Mouse (Mus musculus): Measurements from ENCODE around the gene Ubap2l. TPM values are rescaled to one million over a fixed set of nuclear protein-coding genes. Genes with fewer than 3 reads are reported as not detected.
A peak's percentile ranks its signal among the peaks of the same experiment; 100 is the strongest.

Gene Ubap2l
- polyA plus RNA-seq, 1 experiment, result 77.5 TPM

DNA sequence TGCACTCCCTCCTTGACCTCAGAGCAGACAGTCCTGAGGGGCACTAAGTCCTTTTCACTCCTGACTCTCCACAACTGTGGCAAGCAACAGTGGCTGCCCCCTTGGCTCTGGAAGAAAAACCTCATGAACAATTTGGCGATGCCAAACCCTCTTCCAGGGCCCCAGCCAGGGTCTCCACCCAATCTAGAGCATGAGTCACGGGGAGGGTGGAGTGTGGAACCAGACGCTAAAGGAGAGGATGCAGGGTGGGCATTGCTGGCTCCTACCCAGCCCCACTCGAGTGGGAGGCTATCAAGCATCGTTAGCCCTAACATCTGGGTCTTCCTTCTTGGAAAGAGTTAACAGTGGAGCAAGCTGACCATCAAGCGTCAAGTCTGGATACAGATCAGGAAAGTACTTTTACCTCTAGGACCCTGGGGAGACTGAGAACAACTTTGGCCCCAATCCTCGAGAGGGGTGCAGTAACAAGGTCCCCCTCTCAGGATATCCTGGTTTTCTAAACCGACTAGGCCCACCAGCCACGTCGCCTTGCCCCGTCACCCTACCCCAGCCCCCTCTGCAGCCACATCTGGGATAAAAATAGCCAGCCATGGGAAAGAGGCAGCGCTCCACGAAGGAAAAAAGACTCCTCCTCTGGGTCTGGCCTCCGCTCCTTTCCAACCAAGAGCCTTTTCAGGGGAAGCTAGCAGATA is 90.2 kb downstream of the Ubap2l start:
- H3K27me3 ChIP-seq (ENCODE audit: control insufficient read depth, insufficient read depth, insufficient read length), result no peaks in the 10 kb centered on the region
- H3K4me2 ChIP-seq (ENCODE audit: low read depth), result peak overlapping the region; percentile 88
- H3K4me3 ChIP-seq, result peak overlapping the region; percentile 78
- peaks cover 34% of the 10 kb centered on the region for H3K79me2 ChIP-seq (ENCODE audit: control insufficient read depth, insufficient read depth)
- TF ChIP-seq MYOD1 (IDR thresholded peaks at IDR 0.05; ENCODE audit: control insufficient read depth in 1 of 3, insufficient read length in 2 of 3, low read depth in 2 of 3), result no peak
- TF ChIP-seq CEBPB (IDR thresholded peaks at IDR 0.05; ENCODE audit: insufficient read depth, poor library complexity, severe bottlenecking), result no peak
- no peak for TF ChIP-seq MYOG (IDR thresholded peaks at IDR 0.05; ENCODE audit: control insufficient read depth in 1 of 3, insufficient read depth in 1 of 3, insufficient read length in 2 of 3, low read depth in 2 of 3)
- TF ChIP-seq USF1 (IDR thresholded peaks at IDR 0.05; ENCODE audit: low read depth), result no peak
- TF ChIP-seq POLR2A (IDR thresholded peaks at IDR 0.05; ENCODE audit: insufficient read length, low read depth), result peak; percentile 59
- H3ac ChIP-seq (ENCODE audit: control insufficient read depth, insufficient read length), result peak overlapping the region; percentile 76
- H3K36me3 ChIP-seq (ENCODE audit: control insufficient read depth, insufficient read depth), result peaks cover 4% of the 10 kb centered on the region

DNA sequence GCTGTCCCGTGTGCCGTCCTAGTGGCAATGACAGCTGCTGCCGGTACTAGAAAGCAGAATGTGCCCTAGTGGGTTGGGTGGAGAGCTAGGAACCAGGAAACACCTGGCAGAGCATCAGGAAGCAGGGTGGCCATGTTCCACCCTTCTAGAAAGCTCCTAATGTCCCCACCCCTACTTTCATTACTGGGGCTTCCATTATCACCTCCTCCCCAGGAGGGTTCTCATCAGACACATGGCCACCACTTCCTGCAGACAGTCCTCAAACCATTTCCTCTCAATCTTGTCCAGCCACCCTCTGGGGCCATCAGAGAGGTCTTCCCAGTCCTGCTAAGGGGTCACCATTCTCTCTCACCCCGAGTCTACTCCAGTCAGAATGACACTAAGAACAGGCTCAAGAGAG is 91.0 kb downstream of the Ubap2l start:
- no peak overlapping the region for H3ac ChIP-seq (ENCODE audit: control insufficient read depth, insufficient read length)
- peaks cover 12% of the 10 kb centered on the region for H3K36me3 ChIP-seq (ENCODE audit: control insufficient read depth, insufficient read depth)
- no peak for TF ChIP-seq POLR2A (IDR thresholded peaks at IDR 0.05; ENCODE audit: insufficient read length, low read depth)
- peak in 1 of 3 experiments; percentile 1 for TF ChIP-seq MYOD1 (IDR thresholded peaks at IDR 0.05; ENCODE audit: control insufficient read depth in 1 of 3, insufficient read length in 2 of 3, low read depth in 2 of 3)
- TF ChIP-seq REST (IDR thresholded peaks at IDR 0.05; ENCODE audit: insufficient read depth, insufficient read length), result no peak
- TF ChIP-seq E2F4 (IDR thresholded peaks at IDR 0.05; ENCODE audit: insufficient read depth), result no peak
- TF ChIP-seq MAX (IDR thresholded peaks at IDR 0.05; ENCODE audit: low read depth), result no peak
- no peak for TF ChIP-seq TCF12 (IDR thresholded peaks at IDR 0.05; ENCODE audit: insufficient read depth, poor library complexity, severe bottlenecking)

DNA sequence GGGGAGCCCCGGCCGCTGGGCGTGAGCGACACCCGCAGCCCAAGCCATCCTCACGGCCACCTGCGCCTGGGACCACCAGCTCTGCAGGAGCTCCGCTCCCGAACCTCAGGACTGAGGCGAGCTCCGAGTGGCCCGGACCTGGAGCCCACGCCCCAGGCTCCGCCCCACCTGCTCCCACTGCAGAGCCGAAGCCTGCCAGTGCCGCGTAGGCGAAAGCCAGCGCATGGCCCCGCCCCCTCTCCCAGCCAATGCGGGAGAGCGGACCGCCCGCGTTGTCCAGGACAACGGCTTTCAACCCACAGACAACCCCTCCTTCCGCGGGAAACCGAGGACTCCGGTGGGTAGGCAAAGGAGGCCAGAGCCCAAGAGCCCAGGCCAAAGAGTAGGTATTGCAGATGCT is 92.0 kb downstream of the Ubap2l start:
- H3K36me3 ChIP-seq (ENCODE audit: control insufficient read depth, insufficient read depth), result peaks cover 21% of the 10 kb centered on the region
- no peak overlapping the region for H3ac ChIP-seq (ENCODE audit: control insufficient read depth, insufficient read length)
- TF ChIP-seq E2F4 (IDR thresholded peaks at IDR 0.05; ENCODE audit: insufficient read depth) (peak; percentile 51), SRF (IDR thresholded peaks at IDR 0.05; ENCODE audit: control insufficient read depth, insufficient read length, low read depth) (peak; percentile 58), REST (IDR thresholded peaks at IDR 0.05; ENCODE audit: insufficient read depth, insufficient read length) (no peak), TCF12 (IDR thresholded peaks at IDR 0.05; ENCODE audit: insufficient read depth, poor library complexity, severe bottlenecking) (no peak), POLR2A (IDR thresholded peaks at IDR 0.05; ENCODE audit: insufficient read length, low read depth) (peak; percentile 22), MAX (IDR thresholded peaks at IDR 0.05; ENCODE audit: low read depth) (no peak), CEBPB (IDR thresholded peaks at IDR 0.05; ENCODE audit: insufficient read depth, poor library complexity, severe bottlenecking) (no peak), POLR2AphosphoS2 (IDR thresholded peaks at IDR 0.05; ENCODE audit: insufficient read length, low read depth) (no peak), MYOD1 (IDR thresholded peaks at IDR 0.05; ENCODE audit: control insufficient read depth in 1 of 3, insufficient read length in 2 of 3, low read depth in 2 of 3) (peak in 1 of 3 experiments; percentile 12), USF1 (IDR thresholded peaks at IDR 0.05; ENCODE audit: low read depth) (no peak), TCF3 (IDR thresholded peaks at IDR 0.05; ENCODE audit: insufficient read length, low read depth) (no peak), MYOG (IDR thresholded peaks at IDR 0.05; ENCODE audit: control insufficient read depth in 1 of 3, insufficient read depth in 1 of 3, insufficient read length in 2 of 3, low read depth in 2 of 3) (peak in 1 of 3 experiments; percentile 20)
- peak overlapping the region; percentile 78 for H3K4me3 ChIP-seq
- H3K4me2 ChIP-seq (ENCODE audit: low read depth), result peak overlapping the region; percentile 88
- peaks cover 34% of the 10 kb centered on the region for H3K79me2 ChIP-seq (ENCODE audit: control insufficient read depth, insufficient read depth)
- no peaks in the 10 kb centered on the region for H3K27me3 ChIP-seq (ENCODE audit: control insufficient read depth, insufficient read depth, insufficient read length)

More for the DNA sequence above, 91.0 kb downstream of the Ubap2l start:
- Histone ChIP-seq H3K4me3 (peak overlapping the region; percentile 78), H3K27me3 (ENCODE audit: control insufficient read depth, insufficient read depth, insufficient read length) (no peaks in the 10 kb centered on the region), H3K79me2 (ENCODE audit: control insufficient read depth, insufficient read depth) (peaks cover 34% of the 10 kb centered on the region), H3K4me2 (ENCODE audit: low read depth) (peak overlapping the region; percentile 88)

DNA sequence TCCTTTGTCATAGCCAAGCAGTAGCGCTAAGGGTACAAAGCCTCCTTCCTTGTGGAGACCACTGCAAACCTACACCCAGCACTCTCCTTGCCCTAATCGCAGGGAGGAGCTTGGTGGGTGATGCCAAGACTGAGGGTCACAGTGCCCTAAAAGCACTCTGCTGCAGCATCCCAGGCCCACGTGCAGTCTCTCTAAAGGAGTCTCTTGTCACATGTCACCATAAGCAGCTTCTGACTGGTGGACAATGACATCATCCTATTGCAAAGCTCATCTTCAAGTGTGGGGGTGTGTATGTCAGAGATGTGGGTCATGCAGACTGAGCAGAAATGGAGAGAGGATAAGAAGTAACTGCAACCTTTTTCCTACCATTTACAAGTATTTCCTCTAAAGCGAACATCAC is 93.0 kb downstream of the Ubap2l start:
- Histone ChIP-seq H3K4me3 (peak overlapping the region; percentile 78), H3K79me2 (ENCODE audit: control insufficient read depth, insufficient read depth) (peaks cover 34% of the 10 kb centered on the region), H3K36me3 (ENCODE audit: control insufficient read depth, insufficient read depth) (peaks cover 23% of the 10 kb centered on the region), H3ac (ENCODE audit: control insufficient read depth, insufficient read length) (no peak overlapping the region), H3K4me2 (ENCODE audit: low read depth) (peak overlapping the region; percentile 88), H3K27me3 (ENCODE audit: control insufficient read depth, insufficient read depth, insufficient read length) (no peaks in the 10 kb centered on the region)
- TF ChIP-seq REST (IDR thresholded peaks at IDR 0.05; ENCODE audit: insufficient read depth, insufficient read length), result no peak
- no peak for TF ChIP-seq TCF3 (IDR thresholded peaks at IDR 0.05; ENCODE audit: insufficient read length, low read depth)
- no peak for TF ChIP-seq TCF12 (IDR thresholded peaks at IDR 0.05; ENCODE audit: insufficient read depth, poor library complexity, severe bottlenecking)
- no peak for TF ChIP-seq POLR2AphosphoS2 (IDR thresholded peaks at IDR 0.05; ENCODE audit: insufficient read length, low read depth)
- TF ChIP-seq E2F4 (IDR thresholded peaks at IDR 0.05; ENCODE audit: insufficient read depth), result no peak
- TF ChIP-seq POLR2A (IDR thresholded peaks at IDR 0.05; ENCODE audit: insufficient read length, low read depth), result no peak
- no peak for TF ChIP-seq USF1 (IDR thresholded peaks at IDR 0.05; ENCODE audit: low read depth)
- TF ChIP-seq SRF (IDR thresholded peaks at IDR 0.05; ENCODE audit: control insufficient read depth, insufficient read length, low read depth), result no peak
- TF ChIP-seq MAX (IDR thresholded peaks at IDR 0.05; ENCODE audit: low read depth), result no peak
- TF ChIP-seq MYOG (IDR thresholded peaks at IDR 0.05; ENCODE audit: control insufficient read depth in 1 of 3, insufficient read depth in 1 of 3, insufficient read length in 2 of 3, low read depth in 2 of 3), result no peak
- TF ChIP-seq CEBPB (IDR thresholded peaks at IDR 0.05; ENCODE audit: insufficient read depth, poor library complexity, severe bottlenecking), result no peak
- TF ChIP-seq MYOD1 (IDR thresholded peaks at IDR 0.05; ENCODE audit: control insufficient read depth in 1 of 3, insufficient read length in 2 of 3, low read depth in 2 of 3), result no peak

GRCm38 (mm10) chr3:89957880-89958279 is 94.5 kb downstream of the Ubap2l start:
- TF ChIP-seq TCF12 (IDR thresholded peaks at IDR 0.05; ENCODE audit: insufficient read depth, poor library complexity, severe bottlenecking) (no peak), POLR2AphosphoS2 (IDR thresholded peaks at IDR 0.05; ENCODE audit: insufficient read length, low read depth) (no peak), E2F4 (IDR thresholded peaks at IDR 0.05; ENCODE audit: insufficient read depth) (no peak), TCF3 (IDR thresholded peaks at IDR 0.05; ENCODE audit: insufficient read length, low read depth) (no peak), REST (IDR thresholded peaks at IDR 0.05; ENCODE audit: insufficient read depth, insufficient read length) (no peak)
- Histone ChIP-seq H3K79me2 (ENCODE audit: control insufficient read depth, insufficient read depth) (peaks cover 28% of the 10 kb centered on the region), H3ac (ENCODE audit: control insufficient read depth, insufficient read length) (no peak overlapping the region), H3K36me3 (ENCODE audit: control insufficient read depth, insufficient read depth) (peaks cover 28% of the 10 kb centered on the region), H3K4me2 (ENCODE audit: low read depth) (no peak overlapping the region), H3K27me3 (ENCODE audit: control insufficient read depth, insufficient read depth, insufficient read length) (no peaks in the 10 kb centered on the region), H3K4me3 (no peak overlapping the region)

All from myocyte (in vitro differentiated cells).